In the genomic region with DNA sequence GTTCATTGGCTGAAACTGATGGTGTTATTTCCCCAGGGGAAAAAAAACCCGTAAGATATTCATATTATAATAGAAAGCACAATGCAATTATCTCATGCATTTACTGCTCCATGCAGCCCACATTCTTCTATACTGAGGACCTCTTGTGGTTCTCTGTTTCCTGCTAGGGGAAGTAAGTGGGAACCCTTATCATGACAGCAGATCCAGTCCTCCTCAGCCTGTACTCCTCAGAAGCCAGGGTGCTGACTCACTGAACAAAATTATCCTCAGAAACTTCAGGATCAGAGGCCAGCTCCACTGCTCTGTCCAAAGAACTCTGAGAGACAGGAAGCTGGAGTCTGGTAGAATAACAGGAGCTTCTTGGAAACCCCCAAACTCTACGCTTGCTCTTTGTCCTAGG, we compare ENCODE assay signal across 16 mouse cellular contexts. TPM values are rescaled to one million over a fixed set of nuclear protein-coding genes. Genes with fewer than 3 reads are reported as not detected.
DNase-seq lines count a peak whose midpoint lies in the region; ATAC-seq lines count a peak whose summit lies in the region.
"Had no signal": no experiment of that assay in that cellular context is flagged by ENCODE, and none has a peak within 500 bp of the region (broad histone marks: within the 10 kb centered on the region; RNA-seq: fewer than 3 reads in every experiment).

No protein-coding gene starts in this region.

- 12% methylated on average over 2 of the region's 2 CpGs for WGBS in liver, embryonic 15.5 days (ENCODE audit: insufficient replicate concordance)

- H3K4me3 ChIP-seq in megakaryocyte, embryonic 14.5 days (replicated peaks): peak overlapping the region; percentile 65
- H3K4me3 ChIP-seq in liver, embryonic 15.5 days (replicated peaks): no peak overlapping the region
- H3K4me3 ChIP-seq: heart, embryonic 12.5 days; hindbrain, embryonic 13.5 days had no signal

- H3K9ac ChIP-seq in liver, embryonic 15.5 days: no peak overlapping the region
- H3K9ac ChIP-seq: heart, embryonic 12.5 days; hindbrain, embryonic 13.5 days had no signal

- no peaks in the 10 kb centered on the region for H3K27me3 ChIP-seq in megakaryocyte, embryonic 14.5 days (replicated peaks)
- H3K27me3 ChIP-seq in liver, embryonic 15.5 days: no peaks in the 10 kb centered on the region
- H3K27me3 ChIP-seq: hindbrain, embryonic 13.5 days had no signal

- peaks cover 81% of the 10 kb centered on the region for H3K4me1 ChIP-seq in megakaryocyte, embryonic 14.5 days
- no peaks in the 10 kb centered on the region for H3K4me1 ChIP-seq in liver, embryonic 15.5 days (replicated peaks)
- H3K4me1 ChIP-seq: hindbrain, embryonic 13.5 days had no signal

- no peak overlapping the region for H3K4me2 ChIP-seq in liver, embryonic 15.5 days
- H3K4me2 ChIP-seq: heart, embryonic 12.5 days; hindbrain, embryonic 13.5 days had no signal

- peaks cover 17% of the 10 kb centered on the region for H3K36me3 ChIP-seq in megakaryocyte, embryonic 14.5 days (replicated peaks; ENCODE audit: low read length)
- H3K36me3 ChIP-seq in liver, embryonic 15.5 days (replicated peaks): no peaks in the 10 kb centered on the region
- H3K36me3 ChIP-seq: heart, embryonic 12.5 days; hindbrain, embryonic 13.5 days had no signal

- H3K27ac ChIP-seq in liver, embryonic 15.5 days (replicated peaks): no peak overlapping the region
- H3K27ac ChIP-seq: hindbrain, embryonic 13.5 days; stomach, postnatal 0 days had no signal

- H3K9me3 ChIP-seq in megakaryocyte, embryonic 14.5 days: no peaks in the 10 kb centered on the region
- H3K9me3 ChIP-seq in liver, embryonic 15.5 days (replicated peaks): no peaks in the 10 kb centered on the region
- H3K9me3 ChIP-seq: heart, embryonic 12.5 days; hindbrain, embryonic 13.5 days had no signal

- no peak for ATAC-seq in cerebellum, adult (ENCODE audit: insufficient number of reproducible peaks, low FRiP score, low TSS enrichment)
- ATAC-seq in megakaryocyte, adult 5-6 weeks (ENCODE audit: poor library complexity, severe bottlenecking): no peak
- ATAC-seq in liver, embryonic 15.5 days (ENCODE audit: insufficient read depth): peak; percentile 52; the same call in 1 of the 2 replicates
- ATAC-seq: forebrain, embryonic 14.5 days had no signal

- peak; percentile 8 for DNase-seq in cerebellum, adult 11-12 months
- DNase-seq in thymus, postnatal 4 days: peak; percentile 27
- DNase-seq in urinary bladder, postnatal 25 days (ENCODE audit: low spot score): no peak
- no peak for DNase-seq in urinary bladder, adult 2 months (ENCODE audit: low spot score)
- DNase-seq: kidney, adult 11 months; layer of hippocampus, adult 9-11 months; lung, adult 18-20 months had no signal

RNA-seq across cellular contexts. Expression of gene Arpp21, which starts 10.7 kb away (rescaled TPM):
- 10.0 and 11.1 TPM in 2 replicates for polyA plus RNA-seq in megakaryocyte, embryonic 14.5 days (2012; ENCODE audit: insufficient read depth, low replicate concordance)
- 1.6 TPM in 1 of 2 replicates, not detected in the other for total RNA-seq in megakaryocyte, adult 5-6 weeks (2015)
- total RNA-seq in megakaryocyte, adult 5-6 weeks (2017): 0.18 and 0.49 TPM in 2 replicates
- 0.58 and 0.77 TPM in 2 replicates for polyA plus RNA-seq in liver, embryonic 15.5 days (2015; fragmentation: Nextera tagmentation; extraction: Ambion mirVana)
- not detected in 2 replicates for polyA plus RNA-seq in urinary bladder, adult 2 months (2012; rRNA removed)
- total RNA-seq: monocyte, adult 5-6 weeks had no signal

Comparison
In these comparisons a context has a peak if more than half of its experiments do, and no peak if none do; other contexts are left out.
1. DNase-seq: peak in cerebellum, adult 11-12 months (single experiment) and thymus, postnatal 4 days (single experiment); none in urinary bladder, postnatal 25 days (single experiment) and urinary bladder, adult 2 months (single experiment).